Mouse (Mus musculus) cerebellum, postnatal 25 days (tissue): ENCODE measurements around the gene Zfp512b.

Source experiments
- DNase-seq, 2 experiments: peaks; one replicate each; pipeline ENCODE4 v3.0.0; 2021; ENCODE audit warnings: mixed read lengths in 2 of 2

Gene Zfp512b

GRCm38 (mm10) chr2:181592231-181593041, at the start of gene Zfp512b:
TSS of gene Zfp512b (minus strand) at chr2:181592803.
- peak; percentile 91 to 92 for DNase-seq

GRCm38 (mm10) chr2:181635865-181636264, 43.3 kb upstream of the Zfp512b start:
- no peak for DNase-seq

- DNase-seq: peak; percentile 49 to 71
These were observed 40.0 kb upstream of the Zfp512b start for GRCm38 (mm10) chr2:181632624-181633023.

- no peak for DNase-seq
These were observed 35.9 kb upstream of the Zfp512b start for GRCm38 (mm10) chr2:181628471-181628870.

- peak in 1 of 2 experiments; percentile 53 for DNase-seq
These were observed 30.8 kb upstream of the Zfp512b start for GRCm38 (mm10) chr2:181623401-181623800.

- DNase-seq: no peak
These were observed 26.3 kb upstream of the Zfp512b start for GRCm38 (mm10) chr2:181618761-181619495.

- DNase-seq: no peak
These were observed 9.8 kb upstream of the Zfp512b start for GRCm38 (mm10) chr2:181602367-181602766.

GRCm38 (mm10) chr2:181601751-181602145, 9.1 kb upstream of the Zfp512b start:
- DNase-seq: no peak

GRCm38 (mm10) chr2:181600828-181601750, 8.5 kb upstream of the Zfp512b start:
- peak; percentile 97 to 98 for DNase-seq

- no peak for DNase-seq
These were observed 7.7 kb upstream of the Zfp512b start for GRCm38 (mm10) chr2:181600226-181600758.

GRCm38 (mm10) chr2:181598454-181599351, 6.1 kb upstream of the Zfp512b start, which contains the start of gene Samd10:
TSS of gene Samd10 (minus strand) at chr2:181599212.
- DNase-seq: peak; percentile 87 to 88

- peak; percentile 21 to 35 for DNase-seq
These were observed 4.9 kb upstream of the Zfp512b start for GRCm38 (mm10) chr2:181597378-181598061.

- DNase-seq: peak; percentile 18 to 25
These were observed 3.8 kb upstream of the Zfp512b start for GRCm38 (mm10) chr2:181596221-181596960.

GRCm38 (mm10) chr2:181594946-181595696, 2.5 kb upstream of the Zfp512b start:
- peak; percentile 62 to 81 for DNase-seq

GRCm38 (mm10) chr2:181593937-181594336, 1.3 kb upstream of the Zfp512b start:
- no peak for DNase-seq

GRCm38 (mm10) chr2:181593042-181593421, 429 bp upstream of the Zfp512b start:
- DNase-seq: no peak

GRCm38 (mm10) chr2:181591528-181592085, 996 bp downstream of the Zfp512b start, which contains the start of gene Prpf6:
TSS of gene Prpf6 (plus strand) at chr2:181591868.
- DNase-seq: peak; percentile 37 to 39

GRCm38 (mm10) chr2:181590471-181590870, 2.1 kb downstream of the Zfp512b start:
- DNase-seq: no peak

GRCm38 (mm10) chr2:181589732-181590105, 2.9 kb downstream of the Zfp512b start:
- DNase-seq: no peak
